ENCODE assay signal across 8 mouse cellular contexts in genomic region chr1:88213766-88214461, GRCm38 (mm10). TPM values are rescaled to one million over a fixed set of nuclear protein-coding genes. Genes with fewer than 3 reads are reported as not detected.
DNase-seq lines count a peak whose midpoint lies in the region; ATAC-seq and TF ChIP-seq lines count a peak whose summit lies in the region.

No protein-coding gene starts in this region.

- H3K27me3 ChIP-seq in Patski, result no peaks in the 10 kb centered on the region
- H3K27me3 ChIP-seq in liver, embryonic 12.5 days (replicated peaks), result no peaks in the 10 kb centered on the region

- no peak overlapping the region for H3K9ac ChIP-seq in liver, embryonic 12.5 days

- H3K4me3 ChIP-seq in liver, embryonic 12.5 days, result no peak overlapping the region

- intact Hi-C loops in left cerebral cortex, postnatal 36 days (cut with DNase I), result no loop called here

- WGBS in liver, embryonic 12.5 days (ENCODE audit: insufficient replicate concordance), result 65% methylated on average over 2 of the region's 2 CpGs

- peak; percentile 18 for ATAC-seq in Patski
- peak; percentile 10; the same call in 1 of the 2 replicates for ATAC-seq in granulocyte monocyte progenitor cell, adult 5-6 weeks (replicated peaks; ENCODE audit: poor library complexity, severe bottlenecking)
- ATAC-seq in liver, embryonic 12.5 days, result peak; percentile 9; the same call in 1 of the 2 replicates

- in situ Hi-C loops in Patski (cut with MboI; ENCODE audit: low pct_unique_long_range_greater_than_20kb), result no loop called here

- no peak overlapping the region for H3K27ac ChIP-seq in liver, embryonic 12.5 days

- no peak for TF ChIP-seq CTCF in Patski (IDR thresholded peaks at IDR 0.05)

- H3K9me3 ChIP-seq in liver, embryonic 12.5 days (replicated peaks), result peaks cover 55% of the 10 kb centered on the region

- CTCF ChIA-PET in Patski (lab: Charles Lee), result interaction anchor here (0.8 to 2.5 kb wide), 5 partner anchors 9 to 64 kb away, joined by 3 to 10 read pairs (median 4); partner anchors contain the start of genes Hjurp and Trpm8

- no peak overlapping the region for H3K4me2 ChIP-seq in liver, embryonic 12.5 days

- peak; percentile 24 for DNase-seq in kidney, postnatal 14 days
- no peak for DNase-seq in kidney, postnatal 36 days
- no peak for DNase-seq in Patski (ENCODE audit: low read depth, low spot score)
- DNase-seq in cerebellum, postnatal 36 days, result no peak
- no peak for DNase-seq in left cerebral cortex, adult 8-10 months (ENCODE audit: low spot score in 2 of 2)
- DNase-seq in left cerebral cortex, postnatal 36 days (ENCODE audit: low spot score in 2 of 2), result no peak

- POLR2A ChIA-PET in Patski (lab: Charles Lee), result no interaction called here

- H3K4me1 ChIP-seq in liver, embryonic 12.5 days, result no peaks in the 10 kb centered on the region

- no peaks in the 10 kb centered on the region for H3K36me3 ChIP-seq in liver, embryonic 12.5 days

RNA-seq across cellular contexts. Expression of gene Ugt1a1, which starts 2.2 kb away (rescaled TPM):
- 0.98 TPM for polyA plus RNA-seq in Patski (2021)
- 0.83 and 1.2 TPM in 2 replicates for total RNA-seq in granulocyte monocyte progenitor cell, adult 5-6 weeks (2014; fragmentation: Nextera tagmentation)
- total RNA-seq in granulocyte monocyte progenitor cell, adult 5-6 weeks (2017), result 0.72 TPM in 1 of 2 replicates, not detected in the other
- polyA plus RNA-seq in liver, embryonic 12.5 days (2016; fragmentation: Nextera tagmentation; extraction: Ambion mirVana), result not detected in 2 replicates
- under 1 TPM in 1 of 4 experiments, not detected in 3; 0.26 TPM for total RNA-seq in left cerebral cortex, adult 8-10 months (2022)
- under 1 TPM in 1 of 2 experiments, not detected in 1; 0.18 TPM for total RNA-seq in left cerebral cortex, postnatal 36 days (2021)

RNA-seq across cellular contexts. Expression of gene Dnajb3, which starts 8.3 kb away (rescaled TPM):
- polyA plus RNA-seq in Patski (2021), result not detected
- total RNA-seq in granulocyte monocyte progenitor cell, adult 5-6 weeks (2014; fragmentation: Nextera tagmentation), result not detected in 2 replicates
- 1.1 TPM in 1 of 2 replicates, not detected in the other for total RNA-seq in granulocyte monocyte progenitor cell, adult 5-6 weeks (2017)
- polyA plus RNA-seq in liver, embryonic 12.5 days (2016; fragmentation: Nextera tagmentation; extraction: Ambion mirVana), result 11.9 and 13.8 TPM in 2 replicates
- total RNA-seq in left cerebral cortex, adult 8-10 months (2022), result 1 to 10 TPM; 1.2 to 3.1 (median 2.2) TPM
- total RNA-seq in left cerebral cortex, postnatal 36 days (2021), result 1 to 10 TPM; 2.2 to 2.5 TPM

RNA-seq across cellular contexts. Expression of gene Mroh2a, which starts 12.9 kb away (rescaled TPM):
- 2.3 TPM for polyA plus RNA-seq in Patski (2021)
- total RNA-seq in granulocyte monocyte progenitor cell, adult 5-6 weeks (2014; fragmentation: Nextera tagmentation), result 0.34 TPM in 1 of 2 replicates, not detected in the other
- total RNA-seq in granulocyte monocyte progenitor cell, adult 5-6 weeks (2017), result 0.10 and 0.13 TPM in 2 replicates
- 0.46 and 0.61 TPM in 2 replicates for polyA plus RNA-seq in liver, embryonic 12.5 days (2016; fragmentation: Nextera tagmentation; extraction: Ambion mirVana)
- under 1 TPM in 3 of 4 experiments, not detected in 1; 0.07 to 0.40 (median 0.18) TPM for total RNA-seq in left cerebral cortex, adult 8-10 months (2022)
- total RNA-seq in left cerebral cortex, postnatal 36 days (2021), result under 1 TPM in 1 of 2 experiments, not detected in 1; 0.07 TPM

RNA-seq across cellular contexts. Expression of gene Ugt1a2, which starts 13.5 kb away (rescaled TPM):
- polyA plus RNA-seq in Patski (2021), result 5.6 TPM
- total RNA-seq in granulocyte monocyte progenitor cell, adult 5-6 weeks (2014; fragmentation: Nextera tagmentation), result 1.2 and 2.5 TPM in 2 replicates
- not detected in 2 replicates for total RNA-seq in granulocyte monocyte progenitor cell, adult 5-6 weeks (2017)
- polyA plus RNA-seq in liver, embryonic 12.5 days (2016; fragmentation: Nextera tagmentation; extraction: Ambion mirVana), result not detected in 2 replicates
- not detected for total RNA-seq in left cerebral cortex, adult 8-10 months (2022)
- not detected for total RNA-seq in left cerebral cortex, postnatal 36 days (2021)

RNA-seq across cellular contexts. Expression of gene Ugt1a5, which starts 48.1 kb away (rescaled TPM):
- polyA plus RNA-seq in Patski (2021), result not detected
- 1.4 and 7.4 TPM in 2 replicates for total RNA-seq in granulocyte monocyte progenitor cell, adult 5-6 weeks (2014; fragmentation: Nextera tagmentation)
- 0.98 and 0.99 TPM in 2 replicates for total RNA-seq in granulocyte monocyte progenitor cell, adult 5-6 weeks (2017)
- polyA plus RNA-seq in liver, embryonic 12.5 days (2016; fragmentation: Nextera tagmentation; extraction: Ambion mirVana), result not detected in 2 replicates
- under 1 TPM in 1 of 4 experiments, not detected in 3; 0.17 TPM for total RNA-seq in left cerebral cortex, adult 8-10 months (2022)
- total RNA-seq in left cerebral cortex, postnatal 36 days (2021), result not detected
